8 mouse cellular contexts compared by ENCODE assay signal in genomic region chr12:100159261-100159975, GRCm38 (mm10). TPM values are rescaled to one million over a fixed set of nuclear protein-coding genes. Genes with fewer than 3 reads are reported as not detected.
DNase-seq lines count a peak whose midpoint lies in the region; ATAC-seq and TF ChIP-seq lines count a peak whose summit lies in the region.

Gene Nrde2 (minus strand): TSS chr12:100159653.

- ATAC-seq in activated CD4-positive, CD25-positive, alpha-beta regulatory T cell, adult 4 months: peak; percentile 100

- 0 out of 2 replicates have a peak, but pooled peaks cover 3% of the 10 kb centered on the region for H3K9me3 ChIP-seq in megakaryocyte, embryonic 14.5 days

- peak; percentile 79 to 82 for DNase-seq in gastrocnemius, adult 8-10 months (ENCODE audit: low spot score in 2 of 2)
- DNase-seq in hindlimb bud, embryonic 11.5 days (ENCODE audit: extremely low spot score, low read depth, low spot score): peak; percentile 90
- peak; percentile 87 to 89 for DNase-seq in left cerebral cortex, adult 8-10 months (ENCODE audit: low spot score in 2 of 2)
- DNase-seq in right cerebral cortex, postnatal 10 days (ENCODE audit: low spot score in 2 of 2): peak; percentile 93 to 95
- DNase-seq in urinary bladder, postnatal 25 days (ENCODE audit: low spot score): peak; percentile 73

- TF ChIP-seq POLR2A in cortical plate, adult 2 months (IDR thresholded peaks at IDR 0.05; ENCODE audit: extremely low read depth, insufficient read depth, low read length): peak; percentile 69; the same call in 1 of the 2 replicates

- H3K27me3 ChIP-seq in megakaryocyte, embryonic 14.5 days (replicated peaks): no peaks in the 10 kb centered on the region

- peaks cover 31% of the 10 kb centered on the region for H3K36me3 ChIP-seq in megakaryocyte, embryonic 14.5 days (replicated peaks; ENCODE audit: low read length)

- TF ChIP-seq CTCF in cortical plate, adult 2 months (IDR thresholded peaks at IDR 0.05; ENCODE audit: extremely low read depth, insufficient read depth, low read length): no peak

- H3K27ac ChIP-seq in cortical plate, adult 2 months (ENCODE audit: insufficient read depth, low read length): no peak within 1 kb of the TSS

- peaks cover 1% of the 10 kb centered on the region; the same call in 1 of the 2 replicates for H3K4me1 ChIP-seq in cortical plate, adult 2 months (ENCODE audit: control insufficient read depth, insufficient read depth, low read length)
- peaks cover 18% of the 10 kb centered on the region for H3K4me1 ChIP-seq in megakaryocyte, embryonic 14.5 days

- peak within 1 kb of the TSS; percentile 40 for H3K4me3 ChIP-seq in cortical plate, adult 2 months (ENCODE audit: insufficient read depth, low read length)
- H3K4me3 ChIP-seq in megakaryocyte, embryonic 14.5 days (replicated peaks): peak within 1 kb of the TSS; percentile 95

RNA-seq across cellular contexts. Expression of gene Nrde2, which starts in this region (rescaled TPM):
- polyA plus RNA-seq in activated CD4-positive, CD25-positive, alpha-beta regulatory T cell, adult 4 months (2017; shearing (Covaris generic)): 10 to 100 TPM; 13.0 to 15.3 TPM
- polyA plus RNA-seq in cortical plate, adult 2 months (2012; rRNA removed): 11.8 and 12.3 TPM in 2 replicates
- 10 to 100 TPM in 2 of 4 experiments, 1 to 10 TPM in 2; 5.9 to 11.3 (median 9.4) TPM for total RNA-seq in gastrocnemius, adult 8-10 months (2022)
- total RNA-seq in left cerebral cortex, adult 8-10 months (2022): 10 to 100 TPM; 18.0 to 21.0 (median 19.7) TPM
- polyA plus RNA-seq in megakaryocyte, embryonic 14.5 days (2012; ENCODE audit: insufficient read depth, low replicate concordance): 1.5 and 4.5 TPM in 2 replicates
